Mouse (Mus musculus): ENCODE measurements at regions not wholly inside any gene's neighbourhood (a gene's known extent, or its start where the extent isn't known, plus 50 kb on each side); places are given as distances from the start of the nearest gene placed in this dataset.

DNA sequence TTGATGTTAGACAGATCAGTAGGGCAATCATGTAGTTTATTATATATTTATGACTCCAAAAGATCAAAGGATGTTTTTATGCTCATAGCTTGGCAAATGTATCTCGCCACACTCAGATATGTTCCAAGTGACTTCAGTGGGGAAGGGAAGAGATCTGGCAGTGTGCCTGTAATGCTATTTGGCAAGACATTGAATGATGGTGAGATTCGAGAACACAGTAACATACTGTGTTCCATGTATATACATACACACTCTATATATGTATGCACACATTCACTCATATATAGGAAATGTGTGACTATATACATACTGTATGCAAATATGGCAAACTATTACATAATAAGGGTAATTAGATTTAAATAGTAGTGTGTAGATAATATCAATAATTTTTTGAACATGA is 577.3 kb upstream of the Arrdc4 start:
- no peaks in the 10 kb centered on the region for H3K27me3 ChIP-seq
- H3K4me3 ChIP-seq (replicated peaks) = no peak overlapping the region
- no peaks in the 10 kb centered on the region for H3K9me3 ChIP-seq
- no peaks in the 10 kb centered on the region for H3K36me3 ChIP-seq
- no peaks in the 10 kb centered on the region for H3K4me1 ChIP-seq (replicated peaks)
- H3K27ac ChIP-seq = no peak overlapping the region
- ATAC-seq = no peak
- no peak overlapping the region for H3K9ac ChIP-seq (replicated peaks)
- H3K4me2 ChIP-seq (replicated peaks) = no peak overlapping the region
- WGBS = 88% methylated on average over 2 of the region's 2 CpGs

DNA sequence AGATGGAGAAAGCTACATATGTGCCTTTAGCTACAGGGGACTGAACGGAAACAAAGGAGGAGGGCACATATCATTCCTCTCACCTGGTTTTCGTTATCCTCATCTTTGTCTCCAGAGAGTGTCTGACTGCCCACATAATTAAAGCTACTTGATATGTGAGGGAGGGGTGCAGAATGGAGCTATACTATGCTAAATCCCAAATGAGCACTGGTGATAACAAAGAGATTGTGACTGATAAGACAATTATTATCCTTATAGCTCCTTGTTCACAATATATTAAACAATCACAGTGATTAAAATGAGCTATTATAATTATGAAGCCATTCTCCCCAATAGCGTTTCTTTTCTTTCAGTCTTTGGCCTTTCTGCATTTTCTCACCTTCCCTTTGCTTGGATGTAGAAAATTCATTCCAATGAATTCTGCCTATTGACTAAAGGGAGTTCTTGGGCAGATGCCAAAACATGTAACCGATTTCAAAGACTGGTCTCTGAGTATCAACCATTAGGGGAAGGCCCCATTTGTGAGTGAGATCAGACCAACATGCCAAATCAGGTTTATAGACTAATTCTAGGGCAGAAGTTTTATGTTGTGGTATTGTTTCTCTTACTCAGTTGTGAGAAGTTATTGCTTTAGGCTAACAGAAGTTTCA is 528.1 kb upstream of the Arrdc4 start:
- Histone ChIP-seq H3K36me3 (no peaks in the 10 kb centered on the region), H3K4me3 (replicated peaks) (no peak overlapping the region), H3K9ac (replicated peaks) (no peak overlapping the region), H3K9me3 (no peaks in the 10 kb centered on the region), H3K27me3 (no peaks in the 10 kb centered on the region), H3K4me2 (replicated peaks) (no peak overlapping the region), H3K27ac (0 out of 2 replicates have a peak overlapping the region, but pooled peaks have one; percentile 19), H3K4me1 (replicated peaks) (no peaks in the 10 kb centered on the region)
- 60% methylated on average over 4 of the region's 4 CpGs for WGBS
- peak; percentile 50; the same call in 1 of the 2 replicates for ATAC-seq

- Histone ChIP-seq H3K4me1 (replicated peaks) (no peaks in the 10 kb centered on the region), H3K9me3 (no peaks in the 10 kb centered on the region), H3K4me2 (replicated peaks) (no peak overlapping the region), H3K4me3 (replicated peaks) (no peak overlapping the region), H3K27me3 (no peaks in the 10 kb centered on the region), H3K9ac (replicated peaks) (no peak overlapping the region), H3K27ac (no peak overlapping the region), H3K36me3 (no peaks in the 10 kb centered on the region)
- WGBS = 74% methylated on average over 5 of the region's 5 CpGs
- ATAC-seq = no peak
Measured at GRCm38 (mm10) chr7:69276376-69277055, 527.5 kb upstream of the Arrdc4 start.

DNA sequence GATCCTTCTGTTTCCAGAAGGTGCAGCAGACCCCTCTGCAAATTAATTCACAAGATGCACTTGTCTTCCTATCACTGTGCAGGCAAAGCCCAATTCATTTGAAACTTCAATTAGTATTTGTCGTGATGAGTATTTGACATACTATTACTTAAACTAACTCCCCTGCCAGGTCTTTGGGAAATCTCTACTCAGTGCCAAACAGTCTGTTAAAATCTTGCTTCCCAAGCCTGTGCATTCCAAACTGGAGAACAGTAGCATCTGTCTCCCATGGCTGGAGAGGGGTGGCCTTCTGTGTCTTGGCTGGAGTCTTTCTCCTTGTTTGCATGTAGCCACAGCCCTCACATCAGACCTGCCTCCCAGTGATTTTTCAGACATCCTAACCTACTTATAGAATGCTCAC is 524.6 kb upstream of the Arrdc4 start:
- Histone ChIP-seq H3K4me2 (replicated peaks) (no peak overlapping the region), H3K9ac (replicated peaks) (no peak overlapping the region), H3K27me3 (no peaks in the 10 kb centered on the region), H3K36me3 (no peaks in the 10 kb centered on the region), H3K4me1 (replicated peaks) (no peaks in the 10 kb centered on the region), H3K9me3 (no peaks in the 10 kb centered on the region), H3K27ac (no peak overlapping the region), H3K4me3 (replicated peaks) (no peak overlapping the region)
- no peak for ATAC-seq
- WGBS = 83% methylated on average over 1 of the region's 1 CpGs

DNA sequence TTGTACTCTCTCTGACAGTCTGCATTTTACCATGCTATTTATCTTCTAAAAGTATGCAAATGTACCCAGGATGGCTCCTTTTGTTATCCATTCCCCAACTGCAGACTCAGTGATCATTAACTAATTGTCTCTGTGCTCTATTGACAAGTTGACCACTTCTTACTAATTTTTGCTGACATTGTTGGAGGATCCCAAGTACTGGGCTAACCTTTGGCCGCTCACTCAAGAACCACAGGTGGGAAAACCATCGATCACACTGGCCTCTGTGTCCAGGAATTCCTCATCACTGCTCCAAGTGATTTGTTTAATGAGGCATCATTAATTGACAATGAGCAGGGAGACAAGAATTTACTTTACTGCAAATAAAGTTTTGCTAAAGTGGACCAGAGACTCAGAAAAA is 495.5 kb upstream of the Arrdc4 start:
- no peak for ATAC-seq
- Histone ChIP-seq H3K4me3 (replicated peaks) (no peak overlapping the region), H3K4me1 (replicated peaks) (no peaks in the 10 kb centered on the region), H3K27ac (no peak overlapping the region), H3K27me3 (no peaks in the 10 kb centered on the region), H3K9me3 (no peaks in the 10 kb centered on the region), H3K36me3 (no peaks in the 10 kb centered on the region), H3K9ac (replicated peaks) (no peak overlapping the region), H3K4me2 (replicated peaks) (no peak overlapping the region)
- WGBS = 78% methylated on average over 2 of the region's 2 CpGs

- Histone ChIP-seq H3K4me2 (replicated peaks) (no peak overlapping the region), H3K9ac (replicated peaks) (no peak overlapping the region), H3K4me1 (replicated peaks) (no peaks in the 10 kb centered on the region), H3K4me3 (replicated peaks) (no peak overlapping the region), H3K36me3 (no peaks in the 10 kb centered on the region), H3K27me3 (no peaks in the 10 kb centered on the region), H3K27ac (no peak overlapping the region), H3K9me3 (no peaks in the 10 kb centered on the region)
- no peak for ATAC-seq
- 80% methylated on average over 2 of the region's 2 CpGs for WGBS
Measured at GRCm38 (mm10) chr7:69233296-69233695, 484.3 kb upstream of the Arrdc4 start.

GRCm38 (mm10) chr7:69217871-69218270 is 468.8 kb upstream of the Arrdc4 start:
- Histone ChIP-seq H3K4me1 (replicated peaks) (0 out of 2 replicates have a peak, but pooled peaks cover 7% of the 10 kb centered on the region), H3K9ac (replicated peaks) (no peak overlapping the region), H3K27ac (no peak overlapping the region), H3K27me3 (no peaks in the 10 kb centered on the region), H3K36me3 (no peaks in the 10 kb centered on the region), H3K4me3 (replicated peaks) (no peak overlapping the region), H3K9me3 (no peaks in the 10 kb centered on the region), H3K4me2 (replicated peaks) (no peak overlapping the region)
- peak; percentile 91 for ATAC-seq
- 40% methylated on average over 6 of the region's 6 CpGs for WGBS
